Mouse (Mus musculus): ENCODE measurements at regions not wholly inside any gene's neighbourhood (a gene's known extent, or its start where the extent isn't known, plus 50 kb on each side); places are given as distances from the start of the nearest gene placed in this dataset.
"Not testable (repeated sequence)": the region's sequence is repeated elsewhere in the genome, so short reads cannot be mapped to it uniquely, and the experiment has no call there.

GRCm38 (mm10) chr13:52139140-52139809 is 292.8 kb downstream of the Gadd45g start:
- Histone ChIP-seq H3K27me3 (ENCODE audit: control insufficient read depth, insufficient read depth, low read length) (no peaks in the 10 kb centered on the region), H3K4me1 (ENCODE audit: control insufficient read depth, insufficient read depth, low read length) (no peaks in the 10 kb centered on the region), H3K27ac (ENCODE audit: control insufficient read depth, insufficient read depth, low read depth, low read length) (no peak overlapping the region), H3K4me3 (ENCODE audit: control insufficient read depth, low read depth, low read length) (no peak overlapping the region), H3K36me3 (ENCODE audit: control insufficient read depth, insufficient read depth, low read length) (no peaks in the 10 kb centered on the region)
- TF ChIP-seq CTCF (IDR thresholded peaks at IDR 0.05; ENCODE audit: control insufficient read depth, insufficient read depth, insufficient replicate concordance, low read depth, low read length) (no peak), POLR2A (IDR thresholded peaks at IDR 0.05; ENCODE audit: control insufficient read depth, low read depth, low read length) (no peak)

- no peak for TF ChIP-seq POLR2A (IDR thresholded peaks at IDR 0.05; ENCODE audit: control insufficient read depth, low read depth, low read length)
- TF ChIP-seq CTCF (IDR thresholded peaks at IDR 0.05; ENCODE audit: control insufficient read depth, insufficient read depth, insufficient replicate concordance, low read depth, low read length) = no peak
- Histone ChIP-seq H3K4me3 (ENCODE audit: control insufficient read depth, low read depth, low read length) (no peak overlapping the region), H3K4me1 (ENCODE audit: control insufficient read depth, insufficient read depth, low read length) (no peaks in the 10 kb centered on the region), H3K36me3 (ENCODE audit: control insufficient read depth, insufficient read depth, low read length) (no peaks in the 10 kb centered on the region), H3K27me3 (ENCODE audit: control insufficient read depth, insufficient read depth, low read length) (no peaks in the 10 kb centered on the region), H3K27ac (ENCODE audit: control insufficient read depth, insufficient read depth, low read depth, low read length) (no peak overlapping the region)
These were observed 293.7 kb downstream of the Gadd45g start for GRCm38 (mm10) chr13:52140221-52140620.

- not testable (repeated sequence) for H3K4me3 ChIP-seq (ENCODE audit: control insufficient read depth, low read depth, low read length)
These were observed 297.6 kb downstream of the Gadd45g start for GRCm38 (mm10) chr13:52144066-52144465.

GRCm38 (mm10) chr13:52145926-52146325 is 299.4 kb downstream of the Gadd45g start:
- no peaks in the 10 kb centered on the region for H3K27me3 ChIP-seq (ENCODE audit: control insufficient read depth, insufficient read depth, low read length)
- H3K4me3 ChIP-seq (ENCODE audit: control insufficient read depth, low read depth, low read length) = no peak overlapping the region
- H3K4me1 ChIP-seq (ENCODE audit: control insufficient read depth, insufficient read depth, low read length) = no peaks in the 10 kb centered on the region
- TF ChIP-seq CTCF (IDR thresholded peaks at IDR 0.05; ENCODE audit: control insufficient read depth, insufficient read depth, insufficient replicate concordance, low read depth, low read length) (no peak), POLR2A (IDR thresholded peaks at IDR 0.05; ENCODE audit: control insufficient read depth, low read depth, low read length) (no peak)
- H3K27ac ChIP-seq (ENCODE audit: control insufficient read depth, insufficient read depth, low read depth, low read length) = no peak overlapping the region
- H3K36me3 ChIP-seq (ENCODE audit: control insufficient read depth, insufficient read depth, low read length) = no peaks in the 10 kb centered on the region

More at GRCm38 (mm10) chr13:52144066-52144465, 297.6 kb downstream of the Gadd45g start:
- not testable (repeated sequence) for H3K27ac ChIP-seq (ENCODE audit: control insufficient read depth, insufficient read depth, low read depth, low read length); H3K27me3 ChIP-seq (ENCODE audit: control insufficient read depth, insufficient read depth, low read length); H3K36me3 ChIP-seq (ENCODE audit: control insufficient read depth, insufficient read depth, low read length); H3K4me1 ChIP-seq (ENCODE audit: control insufficient read depth, insufficient read depth, low read length)

- no peak for TF ChIP-seq CTCF (IDR thresholded peaks at IDR 0.05; ENCODE audit: control insufficient read depth, insufficient read depth, insufficient replicate concordance, low read depth, low read length)
- no peak for TF ChIP-seq POLR2A (IDR thresholded peaks at IDR 0.05; ENCODE audit: control insufficient read depth, low read depth, low read length)
- H3K27me3 ChIP-seq (ENCODE audit: control insufficient read depth, insufficient read depth, low read length) = no peaks in the 10 kb centered on the region
- H3K4me3 ChIP-seq (ENCODE audit: control insufficient read depth, low read depth, low read length) = no peak overlapping the region
- no peaks in the 10 kb centered on the region for H3K36me3 ChIP-seq (ENCODE audit: control insufficient read depth, insufficient read depth, low read length)
- no peak overlapping the region for H3K27ac ChIP-seq (ENCODE audit: control insufficient read depth, insufficient read depth, low read depth, low read length)
- H3K4me1 ChIP-seq (ENCODE audit: control insufficient read depth, insufficient read depth, low read length) = no peaks in the 10 kb centered on the region; the same call in 1 of the 2 replicates
These were observed 303.8 kb downstream of the Gadd45g start for GRCm38 (mm10) chr13:52150281-52150680.

- H3K27ac ChIP-seq (ENCODE audit: control insufficient read depth, insufficient read depth, low read depth, low read length) = no peak overlapping the region
- H3K4me1 ChIP-seq (ENCODE audit: control insufficient read depth, insufficient read depth, low read length) = no peaks in the 10 kb centered on the region; the same call in 1 of the 2 replicates
- no peaks in the 10 kb centered on the region for H3K36me3 ChIP-seq (ENCODE audit: control insufficient read depth, insufficient read depth, low read length)
- H3K4me3 ChIP-seq (ENCODE audit: control insufficient read depth, low read depth, low read length) = no peak overlapping the region
- no peaks in the 10 kb centered on the region for H3K27me3 ChIP-seq (ENCODE audit: control insufficient read depth, insufficient read depth, low read length)
- TF ChIP-seq CTCF (IDR thresholded peaks at IDR 0.05; ENCODE audit: control insufficient read depth, insufficient read depth, insufficient replicate concordance, low read depth, low read length) (no peak), POLR2A (IDR thresholded peaks at IDR 0.05; ENCODE audit: control insufficient read depth, low read depth, low read length) (no peak)
These were observed 305.3 kb downstream of the Gadd45g start for GRCm38 (mm10) chr13:52151777-52152176.

GRCm38 (mm10) chr13:52152221-52152620 is 305.7 kb downstream of the Gadd45g start:
- no peaks in the 10 kb centered on the region for H3K27me3 ChIP-seq (ENCODE audit: control insufficient read depth, insufficient read depth, low read length)
- H3K27ac ChIP-seq (ENCODE audit: control insufficient read depth, insufficient read depth, low read depth, low read length) = no peak overlapping the region
- no peak for TF ChIP-seq CTCF (IDR thresholded peaks at IDR 0.05; ENCODE audit: control insufficient read depth, insufficient read depth, insufficient replicate concordance, low read depth, low read length)
- no peak for TF ChIP-seq POLR2A (IDR thresholded peaks at IDR 0.05; ENCODE audit: control insufficient read depth, low read depth, low read length)
- no peak overlapping the region for H3K4me3 ChIP-seq (ENCODE audit: control insufficient read depth, low read depth, low read length)
- H3K4me1 ChIP-seq (ENCODE audit: control insufficient read depth, insufficient read depth, low read length) = no peaks in the 10 kb centered on the region; the same call in 1 of the 2 replicates
- no peaks in the 10 kb centered on the region for H3K36me3 ChIP-seq (ENCODE audit: control insufficient read depth, insufficient read depth, low read length)
